Mouse (Mus musculus) forebrain, embryonic 10.5 days (tissue): ENCODE measurements around the gene Cfdp1. TPM values are rescaled to one million over a fixed set of nuclear protein-coding genes. Genes with fewer than 3 reads are reported as not detected.

Source experiments
- DNase-seq: peaks from one replicate; pipeline ENCODE4 v3.0.0-alpha.2; 2017; ENCODE audit warnings: low spot score; ENCODE audit errors: extremely low spot score
- H3K27ac ChIP-seq: fragments of 300-500 bp; sonication (generic); 2 replicates; pipeline ENCODE4 v1.5.1; 2016; ENCODE audit warnings: mild to moderate bottlenecking
- H3K27me3 ChIP-seq: fragments of 300-500 bp; sonication (generic); 2 replicates; pipeline ENCODE4 v1.6.1; 2016; ENCODE audit warnings: mild to moderate bottlenecking; ENCODE audit not compliant: poor library complexity, severe bottlenecking
- H3K36me3 ChIP-seq: fragments of 300-500 bp; sonication (generic); replicated peaks from 2 replicates; pipeline ENCODE4 v1.6.1; 2016; ENCODE audit warnings: mild to moderate bottlenecking, moderate library complexity
- H3K4me1 ChIP-seq: fragments of 300-500 bp; sonication (generic); 2 replicates; pipeline ENCODE4 v1.6.1; 2016
- H3K4me3 ChIP-seq: fragments of 300-500 bp; sonication (generic); 2 replicates; pipeline ENCODE4 v1.5.1; 2016; ENCODE audit warnings: mild to moderate bottlenecking, moderate library complexity
- H3K9me3 ChIP-seq: fragments of 300-500 bp; sonication (generic); 2 replicates; pipeline ENCODE4 v1.6.1; 2016; ENCODE audit warnings: mild to moderate bottlenecking, moderate library complexity
- WGBS: fragments of 180-500 bp; shearing (Covaris S2); methylation state at CpG from one replicate; pipeline ENCODE4 v1.1.7; 2016; 5-methylcytosine and 5-hydroxymethylcytosine counted together
- polyA plus RNA-seq: library from polyadenylated mRNA; unstranded; fragments of >200 nt; fragmentation: Nextera tagmentation; extraction: Ambion mirVana; gene quantifications from 2 replicates; pipeline ENCODE4 v1.2.1, GENCODE M21; 2016

Gene Cfdp1
- polyA plus RNA-seq, 1 experiment from 2014 or later: 234 TPM

DNA sequence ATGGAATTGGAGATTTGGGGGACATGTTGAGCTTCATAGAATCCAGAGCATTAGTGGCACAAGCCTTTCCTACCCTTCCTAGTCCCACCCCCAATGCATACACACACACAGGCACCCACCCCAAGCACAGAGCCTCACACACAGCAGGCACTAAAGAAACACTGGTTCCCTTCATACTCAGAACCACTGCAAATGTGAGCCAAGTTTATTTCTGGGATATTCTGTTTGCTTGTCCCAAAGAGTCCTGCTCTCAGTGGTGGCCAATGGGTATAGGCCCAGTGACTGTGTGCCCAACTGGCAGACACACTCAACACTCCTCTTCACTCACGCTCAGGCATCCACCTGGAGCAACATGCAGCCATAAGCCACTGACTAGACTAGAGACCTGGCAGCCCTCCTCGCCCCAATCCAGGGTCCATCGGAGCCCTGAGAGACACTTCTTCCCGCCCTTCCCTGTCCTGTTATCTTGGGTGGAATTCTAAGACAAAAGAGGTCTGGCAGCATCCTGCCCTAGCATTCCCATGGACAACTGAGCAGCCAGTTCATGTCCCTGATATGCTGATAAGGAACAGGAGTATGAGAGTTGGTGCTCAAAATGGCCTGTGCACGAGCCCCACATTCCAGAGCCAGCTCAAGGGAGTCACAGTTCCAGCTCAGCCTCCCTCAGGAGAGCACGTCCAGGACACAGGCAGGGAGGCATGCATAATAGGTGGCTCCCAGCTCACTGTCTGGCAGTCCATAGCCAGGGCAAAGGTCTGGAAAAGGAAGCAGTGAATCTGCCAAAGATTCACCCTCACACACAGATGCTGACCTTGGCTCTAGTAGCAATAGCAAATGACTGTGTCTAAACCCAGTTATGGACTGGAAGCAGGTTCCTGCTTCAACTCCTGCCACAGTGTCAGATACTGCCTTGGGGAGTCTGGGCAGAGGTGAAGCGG, 124.6 kb downstream of the Cfdp1 start:
- H3K4me3 ChIP-seq: no peak overlapping the region; the same call in 1 of the 2 replicates
- DNase-seq: no peak
- WGBS: 77% methylated on average over 7 of the region's 7 CpGs
- H3K27ac ChIP-seq: peak overlapping the region; percentile 31; the same call in 1 of the 2 replicates
- peaks cover 2% of the 10 kb centered on the region for H3K36me3 ChIP-seq
- peaks cover 79% of the 10 kb centered on the region for H3K4me1 ChIP-seq
- H3K9me3 ChIP-seq: no peaks in the 10 kb centered on the region
- H3K27me3 ChIP-seq: no peaks in the 10 kb centered on the region

DNA sequence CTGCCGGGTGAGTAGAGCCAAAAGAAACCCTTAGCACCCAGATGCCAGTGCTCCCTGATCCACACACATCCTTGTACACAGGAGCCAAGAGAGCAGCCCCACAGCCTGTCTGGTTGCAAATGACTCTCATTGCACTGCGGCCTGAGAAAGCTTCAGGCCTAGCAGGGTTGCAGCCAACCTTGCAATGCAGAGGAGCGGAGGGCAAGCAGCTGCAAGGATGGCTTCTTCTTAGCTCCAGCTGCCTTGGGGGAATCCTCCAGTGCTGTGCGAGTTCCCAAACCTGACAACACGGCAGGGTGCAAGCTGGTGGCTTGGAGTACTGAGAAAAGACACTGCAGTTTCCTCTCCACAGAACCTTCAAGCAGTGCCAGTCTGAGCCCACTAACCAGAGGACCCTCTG, 125.6 kb downstream of the Cfdp1 start:
- H3K4me1 ChIP-seq: peaks cover 71% of the 10 kb centered on the region

DNA sequence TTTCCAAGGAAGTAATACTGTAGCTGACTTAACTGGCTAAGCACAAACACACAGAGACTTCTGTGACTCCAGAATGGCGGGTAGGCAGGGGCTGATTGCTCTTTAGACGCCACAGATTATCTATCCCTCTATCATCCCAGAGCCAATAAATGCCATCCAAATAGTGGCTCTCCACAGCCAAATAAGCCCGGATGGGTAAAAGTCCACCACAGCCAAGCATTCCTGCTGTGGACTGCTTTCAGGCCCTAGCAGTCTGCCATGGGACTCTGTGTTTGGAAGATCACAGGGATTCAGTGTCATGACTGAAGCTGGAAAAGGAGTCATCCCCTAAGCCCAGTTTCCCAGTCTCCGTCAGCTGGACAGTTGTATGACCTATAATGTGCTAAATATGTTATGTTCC, 126.5 kb downstream of the Cfdp1 start:
- Histone ChIP-seq H3K4me1 (peaks cover 62% of the 10 kb centered on the region), H3K9me3 (no peaks in the 10 kb centered on the region), H3K27me3 (no peaks in the 10 kb centered on the region), H3K27ac (no peak overlapping the region), H3K4me3 (no peak overlapping the region), H3K36me3 (peaks cover 2% of the 10 kb centered on the region)
- no peak for DNase-seq
- 84% methylated on average over 4 of the region's 4 CpGs for WGBS

More for the DNA sequence above, 125.6 kb downstream of the Cfdp1 start:
- peaks cover 2% of the 10 kb centered on the region for H3K36me3 ChIP-seq
- H3K4me3 ChIP-seq: no peak overlapping the region; the same call in 1 of the 2 replicates
- 77% methylated on average over 5 of the region's 5 CpGs for WGBS
- no peaks in the 10 kb centered on the region for H3K27me3 ChIP-seq
- no peak for DNase-seq
- H3K27ac ChIP-seq: no peak overlapping the region
- H3K9me3 ChIP-seq: no peaks in the 10 kb centered on the region

DNA sequence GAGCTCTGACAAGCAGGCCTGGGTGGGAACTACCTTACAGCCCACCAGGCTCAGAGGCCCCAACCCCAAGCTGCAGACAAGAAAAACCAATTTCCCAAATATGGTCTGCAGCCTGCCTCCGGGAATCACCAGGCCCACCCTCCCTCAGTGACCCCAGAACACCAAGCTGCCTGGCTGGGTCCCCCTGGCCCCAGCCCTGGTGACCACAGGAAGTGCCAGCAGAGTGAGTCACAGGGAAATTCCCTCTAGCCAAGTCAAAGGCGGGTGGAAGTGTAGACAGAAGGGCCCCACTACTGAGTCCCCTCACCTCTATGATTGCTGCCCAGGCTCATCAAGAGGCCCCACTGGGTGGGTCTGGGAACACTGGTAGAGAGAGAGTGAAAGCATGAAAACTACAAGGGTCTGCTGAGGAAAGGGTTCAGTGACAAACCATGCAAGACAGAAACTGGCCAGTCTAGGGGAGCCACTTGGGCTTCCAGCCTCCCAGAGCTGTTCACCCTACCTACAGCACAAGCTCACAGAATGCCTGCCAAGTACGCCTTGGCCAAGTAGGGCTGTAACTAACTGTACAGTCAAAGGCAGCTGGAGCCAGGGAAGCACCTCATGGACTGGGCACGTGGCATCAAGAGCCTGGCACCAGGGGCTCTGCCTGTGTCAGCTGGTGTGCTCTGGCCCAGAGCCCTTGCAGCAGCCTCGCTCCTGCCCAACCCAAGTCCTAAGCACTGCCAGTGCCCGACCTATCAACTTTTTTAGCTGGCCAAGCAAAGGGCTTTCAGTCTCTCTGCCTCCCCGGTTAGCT, 127.8 kb downstream of the Cfdp1 start:
- Histone ChIP-seq H3K4me3 (no peak overlapping the region), H3K27me3 (no peaks in the 10 kb centered on the region), H3K9me3 (no peaks in the 10 kb centered on the region), H3K4me1 (peaks cover 50% of the 10 kb centered on the region), H3K27ac (peak overlapping the region; percentile 65), H3K36me3 (peaks cover 5% of the 10 kb centered on the region)
- no peak for DNase-seq
- 78% methylated on average over 7 of the region's 7 CpGs for WGBS

DNA sequence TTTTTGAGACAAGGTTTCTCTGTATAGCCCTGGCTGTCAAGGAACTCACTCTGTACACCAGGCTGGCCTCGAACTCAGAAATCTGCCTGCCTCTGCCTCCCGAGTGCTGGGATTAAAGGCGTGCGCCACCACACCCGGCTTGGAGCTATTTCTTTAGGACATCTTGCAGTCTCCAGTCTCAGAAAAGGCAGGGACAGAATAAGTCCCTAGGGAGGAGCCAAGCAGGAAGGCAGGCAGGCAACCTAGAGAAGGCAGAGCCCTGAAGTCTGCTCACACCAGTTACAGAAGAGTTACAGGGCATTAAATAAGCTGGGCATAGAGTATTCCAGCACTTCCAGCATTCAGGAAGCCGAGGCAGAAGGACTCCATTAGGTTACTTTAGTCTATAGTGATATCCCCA, 128.8 kb downstream of the Cfdp1 start:
- H3K4me3 ChIP-seq: no peak overlapping the region
- 92% methylated on average over 6 of the region's 6 CpGs for WGBS
- no peaks in the 10 kb centered on the region for H3K27me3 ChIP-seq
- no peak for DNase-seq
- H3K9me3 ChIP-seq: no peaks in the 10 kb centered on the region
- peaks cover 14% of the 10 kb centered on the region for H3K36me3 ChIP-seq
- H3K4me1 ChIP-seq: peaks cover 40% of the 10 kb centered on the region
- no peak overlapping the region for H3K27ac ChIP-seq

DNA sequence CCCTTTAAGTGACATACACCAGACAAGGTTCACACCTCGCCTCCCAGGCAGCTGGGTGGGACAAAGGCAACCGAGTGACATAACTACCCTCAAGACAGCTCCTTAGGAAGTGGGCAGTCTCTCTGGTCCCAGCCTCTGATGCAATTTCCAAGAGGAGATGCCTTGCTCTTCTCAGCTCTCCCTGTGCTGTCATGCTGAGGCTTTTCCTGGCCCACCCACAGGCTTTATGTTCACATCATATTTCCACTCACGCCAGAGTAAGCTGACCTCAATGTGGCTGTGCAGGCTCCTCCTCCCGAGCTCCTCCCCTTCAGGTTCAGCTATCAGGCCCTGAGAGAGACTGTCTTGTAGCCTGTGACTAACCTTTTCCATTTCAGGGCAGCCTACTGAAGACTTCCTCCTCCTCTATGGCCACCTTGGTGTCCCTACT, 134.0 kb downstream of the Cfdp1 start:
- peaks cover 34% of the 10 kb centered on the region for H3K4me1 ChIP-seq
- no peaks in the 10 kb centered on the region for H3K9me3 ChIP-seq
- 83% methylated on average over 4 of the region's 4 CpGs for WGBS
- no peak overlapping the region for H3K4me3 ChIP-seq
- H3K27me3 ChIP-seq: no peaks in the 10 kb centered on the region
- H3K36me3 ChIP-seq: peaks cover 60% of the 10 kb centered on the region
- DNase-seq: no peak
- no peak overlapping the region for H3K27ac ChIP-seq

DNA sequence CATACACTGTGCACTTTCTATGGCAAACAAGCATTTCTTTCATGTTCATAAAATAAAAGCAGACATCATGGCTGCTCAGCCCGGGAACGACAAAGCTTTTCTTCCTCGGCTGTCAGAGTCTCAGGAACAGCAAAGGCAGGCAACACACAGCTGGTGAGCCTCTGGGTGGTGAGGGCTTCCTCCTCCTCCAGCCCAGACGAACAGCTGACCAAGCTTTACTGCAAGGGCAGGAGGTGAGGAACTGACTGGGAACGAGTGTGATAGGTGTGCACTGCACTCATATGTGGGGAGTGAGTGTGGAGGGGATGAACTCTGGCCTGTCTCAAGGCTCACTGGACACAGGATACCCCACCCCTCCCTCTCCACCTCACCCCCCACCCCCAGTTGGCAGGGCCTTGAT, 135.2 kb downstream of the Cfdp1 start:
- Histone ChIP-seq H3K4me3 (no peak overlapping the region), H3K36me3 (peaks cover 72% of the 10 kb centered on the region), H3K9me3 (no peaks in the 10 kb centered on the region), H3K4me1 (peaks cover 28% of the 10 kb centered on the region), H3K27ac (no peak overlapping the region), H3K27me3 (no peaks in the 10 kb centered on the region)
- 82% methylated on average over 5 of the region's 5 CpGs for WGBS
- no peak for DNase-seq

Other genes with a start within 250 kb of the Cfdp1 start
- gene Ldhd, start 223.9 kb downstream of the Cfdp1 start, polyA plus RNA-seq: 0.14 TPM in 1 of 2 replicates, not detected in the other
- 23.0 and 24.3 TPM in 2 replicates for gene Zfp1, start 210.9 kb downstream of the Cfdp1 start, polyA plus RNA-seq
- gene Ctrb1, start 163.3 kb downstream of the Cfdp1 start, polyA plus RNA-seq: not detected in 2 replicates
- gene Bcar1, start 110.5 kb downstream of the Cfdp1 start, polyA plus RNA-seq: 46.6 and 49.9 TPM in 2 replicates
- 9.1 and 11.8 TPM in 2 replicates for gene Tmem170, start 22.5 kb upstream of the Cfdp1 start, polyA plus RNA-seq
- 1.4 and 1.7 TPM in 2 replicates for gene Chst5, start 56.2 kb upstream of the Cfdp1 start, polyA plus RNA-seq
- gene Tmem231, start 79.6 kb upstream of the Cfdp1 start, polyA plus RNA-seq: 23.1 and 23.2 TPM in 2 replicates
- gene Gabarapl2, start 86.4 kb upstream of the Cfdp1 start, polyA plus RNA-seq: 204 and 213 TPM in 2 replicates
- 18.6 and 18.7 TPM in 2 replicates for gene Adat1, start 138.0 kb upstream of the Cfdp1 start, polyA plus RNA-seq
- 270 and 285 TPM in 2 replicates for gene Kars, start 157.0 kb upstream of the Cfdp1 start, polyA plus RNA-seq
- 26.7 and 27.5 TPM in 2 replicates for gene Terf2ip, start 157.1 kb upstream of the Cfdp1 start, polyA plus RNA-seq
- gene Gm6793, start 160.7 kb upstream of the Cfdp1 start, polyA plus RNA-seq: 0.21 TPM in 1 of 2 replicates, not detected in the other